Mouse (Mus musculus): ENCODE data around the gene C130074G19Rik. TPM values are rescaled to one million over a fixed set of nuclear protein-coding genes. Genes with fewer than 3 reads are reported as not detected.

The C130074G19Rik gene
- total RNA-seq (2017), result not detected in 2 replicates

DNA sequence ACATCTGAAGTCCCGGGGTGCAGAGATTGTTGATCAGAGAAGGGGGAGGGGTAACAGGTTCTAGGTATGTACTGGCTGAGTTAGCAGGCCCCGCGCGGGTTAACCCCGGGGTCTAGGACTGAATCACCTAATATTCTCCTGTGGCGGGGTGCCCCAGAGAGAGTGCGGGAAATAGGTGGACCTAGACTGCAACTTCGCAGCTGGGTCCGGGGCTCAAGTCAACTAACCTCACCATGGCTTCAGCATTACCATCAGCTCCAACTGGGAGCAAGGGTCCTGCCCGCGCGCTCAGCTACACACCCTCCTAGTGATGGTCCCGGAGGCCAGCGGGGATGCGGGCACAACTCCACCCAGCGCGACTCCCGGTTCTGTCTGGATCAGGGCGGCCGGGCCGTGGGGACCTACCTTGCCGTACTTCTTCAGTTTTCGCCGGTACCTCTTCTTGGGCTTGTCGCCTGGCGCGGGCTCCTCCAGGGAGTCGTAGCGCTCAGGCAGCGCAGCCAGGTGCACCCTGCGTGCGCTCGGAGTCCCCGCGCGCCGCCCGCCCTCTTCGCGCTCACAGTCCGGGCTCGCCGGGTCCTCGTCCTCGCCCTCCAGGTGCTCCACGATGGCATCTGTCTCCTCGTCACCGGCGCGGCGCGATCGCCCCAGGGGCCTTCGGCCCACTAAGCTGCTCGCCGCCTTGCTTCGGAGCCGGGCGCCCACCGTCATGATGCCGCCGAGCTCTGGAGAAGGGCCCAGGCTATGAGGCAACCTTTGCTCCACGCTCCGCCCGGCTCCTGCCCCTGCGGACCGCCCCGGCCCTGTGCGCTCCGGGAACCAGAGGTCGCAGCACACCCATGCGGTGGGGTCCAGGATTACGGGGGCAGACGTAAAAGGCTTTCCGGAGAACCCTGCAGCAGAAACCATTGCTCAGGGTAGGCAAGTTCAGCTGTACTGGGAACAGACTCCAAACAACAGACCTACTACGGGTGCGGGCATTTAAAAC lies at the start of gene C130074G19Rik:
C130074G19Rik (minus strand) TSS at position 938 of the 988 bp plus-strand sequence.
- ATAC-seq (replicated peaks; ENCODE audit: low read depth, poor library complexity, severe bottlenecking), result peak; percentile 95

DNA sequence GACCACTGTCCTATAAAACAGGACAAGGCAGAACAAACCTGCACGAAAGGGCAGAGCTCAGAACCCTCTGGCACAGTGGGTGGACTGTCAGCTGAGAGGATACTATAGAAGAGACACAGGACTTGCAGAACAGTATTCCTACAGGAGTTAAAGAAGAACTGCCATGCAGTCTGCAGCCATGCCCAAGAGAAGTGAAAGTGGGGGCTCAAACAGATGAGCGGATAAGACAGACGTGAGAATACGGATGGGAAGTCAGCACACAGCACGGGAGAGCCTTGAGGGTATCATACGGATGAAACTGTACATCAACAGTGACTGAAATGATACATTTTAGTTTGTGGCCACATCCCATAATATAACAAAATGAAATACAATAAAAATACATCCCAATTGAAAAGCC lies 48.1 kb upstream of the C130074G19Rik start:
- ATAC-seq (replicated peaks; ENCODE audit: low read depth, poor library complexity, severe bottlenecking), result 0 out of 2 replicates have a peak, but pooled peaks have one; percentile 27

DNA sequence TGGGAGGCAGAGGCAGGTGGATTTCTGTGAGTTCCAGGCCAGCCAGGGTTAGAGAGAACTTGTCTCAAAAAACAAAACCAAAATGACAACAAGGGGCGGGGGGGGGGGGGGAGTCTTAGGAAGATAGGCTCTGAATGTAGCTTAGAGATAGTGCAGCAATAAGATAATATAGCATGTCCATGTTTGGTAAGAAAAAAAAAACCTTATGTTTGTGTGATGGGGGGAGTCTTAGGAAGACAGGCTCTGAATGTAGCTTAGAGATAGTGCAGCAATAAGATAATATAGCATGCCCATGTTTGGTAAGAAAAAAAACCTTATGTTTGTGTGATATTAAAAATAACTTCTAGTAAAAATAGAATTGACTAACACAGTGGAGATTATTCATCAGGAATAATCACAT lies 45.4 kb upstream of the C130074G19Rik start:
- ATAC-seq (replicated peaks; ENCODE audit: low read depth, poor library complexity, severe bottlenecking), result peak; percentile 43; the same call in 1 of the 2 replicates

DNA sequence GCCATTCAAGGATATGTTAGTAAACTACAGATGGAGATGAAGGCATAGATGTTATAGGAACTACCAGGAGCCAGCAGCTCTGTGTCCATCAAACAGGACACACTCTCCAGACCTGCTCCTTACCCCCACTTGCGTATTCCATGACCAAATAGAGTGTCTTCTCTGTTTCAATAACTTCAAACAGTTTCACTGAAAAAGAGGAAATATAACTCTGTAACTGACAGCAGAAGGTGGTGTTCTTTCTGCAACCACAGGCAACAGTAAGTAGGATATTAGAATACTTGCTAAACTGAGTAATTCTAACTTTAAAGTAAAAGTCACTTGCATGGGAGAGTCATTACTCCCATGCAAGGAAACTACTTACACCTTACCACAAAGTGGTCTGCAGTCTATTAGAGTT lies 44.9 kb upstream of the C130074G19Rik start:
- ATAC-seq (replicated peaks; ENCODE audit: low read depth, poor library complexity, severe bottlenecking), result peak; percentile 72

DNA sequence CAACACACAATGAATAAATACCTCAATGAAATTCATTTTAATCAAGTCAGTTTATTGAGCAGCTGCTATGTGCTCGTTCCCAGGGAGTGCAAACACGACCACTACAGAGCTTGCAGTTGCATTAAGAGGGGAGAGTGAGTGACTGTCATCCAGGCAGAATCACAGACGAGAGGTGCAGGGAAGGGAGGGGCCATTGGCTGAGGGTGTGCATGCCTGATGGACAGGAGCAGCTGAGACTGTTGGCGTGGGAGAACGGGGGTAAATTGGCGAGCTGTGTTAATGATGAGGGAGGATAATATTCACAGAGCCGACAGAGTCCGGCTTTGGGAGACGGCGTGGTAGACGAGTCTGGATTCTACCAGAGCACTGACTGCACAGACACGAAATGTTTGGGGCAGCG lies 39.8 kb upstream of the C130074G19Rik start:
- no peak for ATAC-seq (replicated peaks; ENCODE audit: low read depth, poor library complexity, severe bottlenecking)

DNA sequence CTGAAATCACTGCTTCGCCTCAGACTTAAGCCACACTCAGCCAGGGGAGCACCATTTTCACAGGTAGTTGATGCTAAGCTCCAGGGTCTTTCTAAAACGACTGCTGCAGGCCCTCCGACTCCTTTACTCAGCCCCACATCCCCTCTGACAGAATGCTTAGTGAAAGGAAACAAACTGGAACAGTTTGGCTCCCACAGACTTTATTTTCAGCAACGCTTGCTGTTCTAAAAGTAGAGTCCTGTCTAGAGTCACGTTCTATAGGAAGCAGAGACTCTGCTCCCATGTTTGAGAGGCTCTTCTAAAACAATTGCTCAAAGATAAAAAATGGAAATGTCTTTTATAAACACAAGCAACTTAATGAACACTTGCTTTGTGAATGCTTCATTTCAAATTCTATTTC lies 37.0 kb upstream of the C130074G19Rik start:
- ATAC-seq (replicated peaks; ENCODE audit: low read depth, poor library complexity, severe bottlenecking), result no peak

DNA sequence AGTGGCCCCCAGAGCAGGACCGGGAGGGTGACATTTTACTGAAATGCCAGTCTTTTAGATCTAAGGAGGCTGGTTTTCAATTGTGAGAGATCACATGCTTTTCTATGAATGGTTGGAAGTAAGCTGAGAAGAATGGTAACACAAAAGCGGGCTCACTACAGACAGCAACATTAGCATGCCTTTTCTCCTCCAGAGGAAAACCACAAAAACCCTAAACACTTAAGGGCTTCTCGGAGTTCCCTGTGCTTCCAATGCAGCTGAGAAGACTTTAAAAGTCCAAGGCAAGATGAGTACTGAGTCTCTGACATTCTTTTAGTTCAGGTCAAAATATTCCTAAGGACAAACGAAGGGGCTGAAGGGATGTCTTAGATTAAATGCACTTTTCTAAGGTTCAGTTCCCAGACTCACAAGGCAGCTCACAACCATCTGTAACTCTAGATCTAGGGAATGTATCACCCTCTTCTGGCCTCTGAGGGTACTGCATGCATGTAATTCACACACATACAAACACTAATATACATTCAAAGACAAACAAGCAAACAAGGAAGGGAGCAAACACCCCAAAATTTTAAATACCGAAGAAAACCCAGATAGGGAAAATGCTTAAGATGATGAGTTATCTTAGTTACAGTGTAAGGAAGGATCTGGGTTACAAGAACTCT lies 35.3 kb upstream of the C130074G19Rik start:
- ATAC-seq (replicated peaks; ENCODE audit: low read depth, poor library complexity, severe bottlenecking), result peak; percentile 91

DNA sequence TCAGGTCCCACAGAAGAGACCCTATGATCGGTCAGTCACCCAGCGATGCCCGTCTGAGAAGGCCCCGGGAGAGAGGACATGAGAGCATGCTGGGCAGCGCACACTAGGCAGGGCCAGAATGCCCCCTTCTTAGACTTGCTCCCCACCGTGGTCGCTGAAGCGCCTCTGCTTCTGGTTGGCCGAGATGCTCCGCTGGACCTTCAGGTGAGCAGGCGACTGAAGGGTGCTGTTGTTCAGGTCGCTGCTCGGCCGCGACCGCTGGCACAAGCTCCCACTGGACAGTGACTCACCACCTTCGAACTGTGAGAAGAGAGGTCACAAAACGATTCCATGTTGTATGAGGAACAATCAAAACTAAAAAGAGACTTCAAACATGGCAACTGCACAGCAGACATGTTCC lies 29.3 kb upstream of the C130074G19Rik start:
- no peak for ATAC-seq (replicated peaks; ENCODE audit: low read depth, poor library complexity, severe bottlenecking)

DNA sequence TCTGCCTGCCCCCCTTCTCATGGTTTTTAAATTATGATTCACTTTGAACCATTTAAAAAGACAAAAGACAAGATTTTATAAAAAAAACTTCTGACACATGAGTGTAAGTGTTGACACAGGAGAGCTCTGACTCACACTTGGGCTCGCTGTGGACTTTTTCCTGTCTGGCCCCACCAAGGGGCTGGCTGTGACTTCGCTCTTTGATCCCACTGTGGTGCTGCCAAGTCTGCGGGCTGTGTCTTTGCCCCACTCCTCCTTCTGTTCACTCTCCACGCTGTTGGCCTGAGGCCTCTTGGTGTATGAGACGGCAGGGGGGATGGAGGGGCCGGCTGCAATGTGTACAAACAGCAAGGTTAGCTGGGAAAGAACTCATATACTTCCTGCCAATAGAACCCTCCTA lies 28.8 kb upstream of the C130074G19Rik start:
- no peak for ATAC-seq (replicated peaks; ENCODE audit: low read depth, poor library complexity, severe bottlenecking)

DNA sequence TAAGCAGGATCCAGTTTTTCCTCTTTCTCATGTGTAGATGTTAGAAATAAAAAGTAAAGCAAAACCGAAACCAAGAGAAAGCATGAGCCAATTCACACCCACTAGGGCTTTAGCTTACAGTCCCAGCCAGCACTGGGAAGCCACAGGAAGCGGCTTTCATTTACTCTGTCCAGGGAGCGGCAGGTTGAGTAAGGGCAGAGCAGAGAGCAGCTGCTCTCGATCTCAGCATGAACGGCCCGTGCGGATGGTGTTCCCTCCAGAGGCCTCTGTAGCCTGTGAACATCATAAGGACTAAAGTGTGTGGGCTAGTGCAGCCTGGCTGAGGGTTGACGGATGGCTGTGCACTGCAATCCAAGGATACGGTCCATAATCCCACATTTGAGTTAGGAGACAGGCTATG lies 25.5 kb upstream of the C130074G19Rik start:
- peak; percentile 92 for ATAC-seq (replicated peaks; ENCODE audit: low read depth, poor library complexity, severe bottlenecking)

DNA sequence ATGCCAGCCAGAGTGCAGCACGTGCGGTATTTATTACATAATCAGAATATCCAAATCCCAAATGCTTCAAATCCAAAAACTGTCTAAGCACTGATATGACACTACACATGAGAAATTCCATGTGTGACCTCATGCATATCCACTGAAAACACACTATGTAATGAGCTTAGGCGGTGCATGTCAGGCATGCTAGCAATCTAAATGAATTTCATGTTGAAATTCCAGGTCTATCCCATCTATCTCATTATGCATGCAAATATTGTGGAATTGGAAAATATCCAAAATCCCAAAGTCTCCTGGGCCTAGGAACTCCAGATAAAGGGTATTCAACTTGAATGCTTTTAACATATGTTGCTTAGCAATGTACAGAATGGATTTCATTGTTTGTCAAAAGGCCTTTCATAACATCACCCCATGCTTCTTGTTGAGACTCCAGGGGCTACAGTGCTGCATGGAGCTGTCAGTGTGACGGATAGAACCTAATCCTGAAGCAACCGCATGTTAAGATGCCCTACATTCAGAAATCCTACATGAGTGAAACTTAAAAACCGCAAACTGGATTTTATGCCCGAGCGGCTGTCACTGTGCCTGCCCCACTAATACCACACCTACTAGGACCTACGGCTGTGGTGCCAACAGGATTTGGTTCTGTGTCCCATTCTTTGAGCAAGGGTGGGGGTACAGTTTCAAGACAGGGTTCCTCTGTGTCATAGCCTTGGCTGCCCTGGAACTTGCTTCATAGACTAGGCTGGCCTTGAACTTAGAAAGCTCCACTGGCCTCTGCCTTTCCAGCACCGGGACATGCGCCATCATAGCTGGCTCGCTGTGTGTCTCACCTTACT lies 23.1 kb upstream of the C130074G19Rik start:
- no peak for ATAC-seq (replicated peaks; ENCODE audit: low read depth, poor library complexity, severe bottlenecking)

DNA sequence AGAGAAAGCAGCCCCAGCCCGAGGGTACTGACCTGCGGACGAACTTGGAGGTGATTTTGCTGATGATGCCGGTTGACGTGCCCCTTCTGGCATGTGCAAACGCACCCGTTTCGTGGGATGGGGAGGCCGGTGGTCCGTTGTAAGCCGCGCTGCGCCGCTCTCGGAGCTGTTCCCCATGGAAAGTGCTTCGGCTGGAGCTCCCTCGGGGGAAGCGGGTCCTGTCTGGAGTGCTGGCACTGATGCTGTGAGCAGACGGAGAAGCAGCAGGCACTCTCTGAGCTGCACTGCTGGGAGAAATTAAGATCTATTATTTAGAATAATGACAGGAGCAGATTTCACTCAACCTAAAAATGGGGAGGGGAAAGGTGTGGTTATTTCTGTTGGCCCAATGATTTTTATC lies 22.4 kb upstream of the C130074G19Rik start:
- ATAC-seq (replicated peaks; ENCODE audit: low read depth, poor library complexity, severe bottlenecking), result no peak

DNA sequence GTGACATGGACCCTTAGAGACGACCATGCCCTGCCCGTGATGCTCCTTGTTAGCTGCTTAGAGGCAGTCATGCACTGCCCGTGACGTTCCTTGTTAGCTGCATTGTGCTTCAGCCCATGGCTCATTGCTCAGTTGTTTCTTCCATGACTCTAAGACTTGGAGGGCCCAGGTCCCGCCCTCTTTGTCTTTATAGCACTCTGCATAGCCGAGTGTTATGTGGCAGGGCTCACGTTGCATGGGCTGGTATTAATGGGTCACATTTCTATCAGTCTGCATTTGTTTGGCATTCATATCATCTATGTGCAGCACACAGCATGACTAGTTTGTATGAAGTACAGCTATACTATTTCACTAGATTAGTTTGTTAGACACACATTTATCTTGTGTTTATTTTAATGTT lies 20.7 kb upstream of the C130074G19Rik start:
- no peak for ATAC-seq (replicated peaks; ENCODE audit: low read depth, poor library complexity, severe bottlenecking)

DNA sequence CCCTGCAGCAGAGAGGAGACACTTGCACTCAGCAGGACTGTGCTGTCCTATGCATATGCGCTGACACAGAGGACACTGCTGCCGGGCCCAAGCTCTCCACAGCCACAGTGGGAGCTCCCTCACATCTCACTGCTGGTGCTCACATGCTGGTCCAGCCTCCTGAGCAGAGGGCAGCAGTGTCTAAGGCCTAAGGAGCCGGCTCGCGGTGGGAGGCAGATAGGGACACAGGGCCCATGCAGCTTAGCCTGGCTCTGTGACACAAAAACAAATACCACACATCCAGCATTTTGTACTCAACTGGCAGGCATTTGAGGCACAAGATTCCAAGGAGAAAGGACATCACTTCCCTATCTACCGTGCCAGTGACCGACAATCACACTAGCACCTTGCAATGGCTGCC lies 19.9 kb upstream of the C130074G19Rik start:
- no peak for ATAC-seq (replicated peaks; ENCODE audit: low read depth, poor library complexity, severe bottlenecking)

DNA sequence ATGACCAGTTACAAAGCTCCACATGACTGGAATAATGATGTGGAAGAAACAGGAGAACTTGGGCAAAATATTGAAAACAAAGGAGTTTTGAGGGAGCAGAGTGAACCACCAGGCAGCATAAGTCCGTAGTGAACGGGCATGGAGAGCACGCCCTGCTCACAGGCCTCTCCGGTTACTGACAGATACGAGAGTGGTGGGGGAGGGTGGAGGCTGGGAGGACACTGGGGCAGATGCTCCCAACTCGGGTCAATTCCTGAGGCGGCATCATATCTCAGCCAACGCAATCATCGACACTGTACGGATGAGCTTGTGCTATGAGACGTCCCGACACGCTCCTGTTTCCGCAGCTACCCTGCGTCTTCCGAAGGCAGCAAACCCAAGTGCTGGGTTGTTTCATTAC lies 14.3 kb upstream of the C130074G19Rik start:
- no peak for ATAC-seq (replicated peaks; ENCODE audit: low read depth, poor library complexity, severe bottlenecking)

DNA sequence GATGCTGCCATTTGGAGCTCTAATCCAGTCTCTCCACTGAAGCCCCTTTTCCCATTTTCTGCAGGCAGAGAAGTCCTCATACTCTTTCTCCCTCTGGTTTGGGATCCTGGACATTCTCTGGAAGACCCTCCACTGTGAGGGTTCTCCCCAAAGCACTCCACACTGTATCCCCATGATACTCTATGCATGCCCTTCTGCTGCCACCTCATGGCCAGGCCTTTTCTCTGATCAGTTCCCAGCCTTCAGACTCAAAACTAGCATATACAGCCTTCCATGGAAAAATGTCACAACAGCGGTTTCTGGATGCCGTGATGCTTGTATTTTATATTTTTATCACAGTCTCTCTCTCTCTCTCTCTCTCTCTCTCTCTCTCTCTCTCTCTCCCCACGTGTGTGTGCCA lies 9.0 kb upstream of the C130074G19Rik start:
- ATAC-seq (replicated peaks; ENCODE audit: low read depth, poor library complexity, severe bottlenecking), result no peak

DNA sequence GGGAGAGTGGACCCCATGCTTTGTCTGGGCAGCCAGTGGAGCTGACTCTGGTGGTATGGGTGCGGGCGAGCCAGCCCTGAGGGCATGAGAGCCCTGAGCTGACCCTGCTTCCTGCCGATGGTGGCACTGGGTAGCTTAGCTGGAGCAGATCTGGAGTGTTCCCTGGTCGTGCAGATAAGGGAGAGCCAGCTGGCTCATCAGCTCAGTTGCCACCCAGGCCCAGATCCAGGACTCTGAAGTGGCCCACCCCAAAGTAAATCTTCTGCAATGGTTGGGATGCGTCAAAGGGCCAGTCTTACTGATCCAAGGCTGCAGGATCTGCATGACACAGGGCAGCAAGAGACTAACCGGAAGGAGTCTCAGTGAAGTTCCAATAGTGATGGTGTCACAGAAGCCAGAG lies 6.4 kb upstream of the C130074G19Rik start:
- no peak for ATAC-seq (replicated peaks; ENCODE audit: low read depth, poor library complexity, severe bottlenecking)

DNA sequence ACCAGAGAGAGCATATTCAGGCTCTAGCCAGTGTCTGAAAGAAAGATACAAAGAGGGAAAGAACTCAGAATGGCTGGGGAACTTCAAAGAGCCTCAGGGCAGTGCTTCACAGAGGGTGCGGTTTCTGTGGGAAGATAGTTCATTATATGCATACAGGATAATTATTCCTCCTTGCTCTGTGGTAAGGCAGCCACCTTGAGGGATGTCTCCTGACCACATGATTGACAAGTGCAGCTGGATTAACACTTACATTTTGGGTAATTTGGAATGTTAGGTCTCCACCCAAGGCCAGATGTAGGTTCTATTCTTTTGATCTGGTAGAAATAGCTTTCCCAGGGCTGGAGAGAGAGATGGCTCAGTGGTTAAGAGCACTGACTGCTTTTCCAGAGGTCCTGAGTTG lies 3.1 kb upstream of the C130074G19Rik start:
- no peak for ATAC-seq (replicated peaks; ENCODE audit: low read depth, poor library complexity, severe bottlenecking)

DNA sequence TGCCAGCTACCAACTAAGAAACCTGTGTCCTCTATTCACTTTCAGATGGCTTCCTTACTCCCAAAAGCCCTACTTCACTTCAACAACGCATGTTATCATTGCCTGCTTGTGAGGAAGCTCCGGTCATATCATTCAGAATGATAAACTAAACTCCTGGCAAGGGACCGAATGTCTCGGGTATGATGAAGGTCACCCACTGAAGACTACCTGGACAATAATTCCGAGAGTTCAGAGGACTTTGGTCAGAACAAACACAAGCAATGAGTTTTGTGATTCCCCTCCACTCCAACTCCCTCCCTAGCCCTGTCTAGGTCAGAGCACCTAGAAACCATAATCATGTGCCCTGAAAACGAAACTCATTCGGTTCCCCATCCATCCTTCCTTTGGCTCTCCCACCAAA lies 1.2 kb downstream of the C130074G19Rik start:
- no peak for ATAC-seq (replicated peaks; ENCODE audit: low read depth, poor library complexity, severe bottlenecking)

DNA sequence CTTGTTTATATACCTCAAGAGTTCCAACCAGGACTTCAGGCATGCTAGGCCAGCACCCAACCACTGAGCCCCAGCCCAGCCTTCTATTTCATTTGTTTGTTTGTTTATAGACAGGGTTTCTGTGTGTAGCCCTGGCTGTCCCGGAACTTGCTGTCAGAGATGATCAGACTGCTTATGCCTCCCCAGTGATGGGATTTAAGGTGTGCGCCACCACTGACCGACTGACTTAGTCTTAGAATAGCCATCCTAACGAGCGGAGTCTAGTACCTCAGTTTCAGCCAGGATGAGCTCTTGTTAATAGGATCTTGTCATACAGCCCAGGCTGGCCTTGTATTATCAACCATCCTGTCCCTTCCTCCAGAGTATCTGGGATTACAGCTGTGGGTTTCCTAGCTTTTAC lies 1.8 kb downstream of the C130074G19Rik start:
- no peak for ATAC-seq (replicated peaks; ENCODE audit: low read depth, poor library complexity, severe bottlenecking)

Data from common myeloid progenitor, adult 5-6 weeks (primary cell).